Mouse (Mus musculus) liver, embryonic 11.5 days (tissue): ENCODE measurements around the gene Prss34. TPM values are rescaled to one million over a fixed set of nuclear protein-coding genes. Genes with fewer than 3 reads are reported as not detected.
A peak's percentile ranks its signal among the peaks of the same experiment; 100 is the strongest.

Experiments
- ATAC-seq: fragments of 200-750 bp; cut with Nextera tagmentation; replicated peaks from 2 replicates; pipeline ENCODE4 v1.8.0; 2017; ENCODE audit warnings: moderate number of reproducible peaks, mild to moderate bottlenecking, moderate TSS enrichment, moderate library complexity; ENCODE audit not compliant: low FRiP score
- DNase-seq: peaks from one replicate; pipeline ENCODE4 v3.0.0-alpha.2; 2017; ENCODE audit warnings: low spot score
- H3K27ac ChIP-seq: fragments of 300-500 bp; sonication (generic); 2 replicates; pipeline ENCODE4 v1.5.1; 2014; ENCODE audit warnings: mild to moderate bottlenecking, low read depth, low read length, control low read depth
- H3K27me3 ChIP-seq: fragments of 300-500 bp; sonication (generic); replicated peaks from 2 replicates; pipeline ENCODE4 v1.6.1; 2014; ENCODE audit warnings: low read length, mixed read lengths; ENCODE audit not compliant: control insufficient read depth, insufficient read depth
- H3K36me3 ChIP-seq: fragments of 300-500 bp; sonication (generic); 2 replicates; pipeline ENCODE4 v1.6.1; 2014; ENCODE audit warnings: mild to moderate bottlenecking, low read length, moderate library complexity, mixed read lengths; ENCODE audit not compliant: control insufficient read depth, insufficient read depth
- H3K4me1 ChIP-seq: fragments of 300-500 bp; sonication (generic); replicated peaks from 2 replicates; pipeline ENCODE4 v1.6.1; 2014; ENCODE audit warnings: low read length, mixed read lengths; ENCODE audit not compliant: control insufficient read depth, insufficient read depth
- H3K4me2 ChIP-seq: fragments of 300-500 bp; sonication (generic); 2 replicates; pipeline ENCODE4 v1.6.1; 2014; ENCODE audit warnings: mild to moderate bottlenecking, control low read depth, moderate library complexity
- H3K4me3 ChIP-seq: fragments of 300-500 bp; sonication (generic); 2 replicates; pipeline ENCODE4 v1.5.1; 2014; ENCODE audit warnings: low read depth, low read length, control low read depth
- H3K9ac ChIP-seq: fragments of 300-500 bp; sonication (generic); 2 replicates; pipeline ENCODE4 v1.6.1; 2014; ENCODE audit warnings: low read depth, low read length, control low read depth
- H3K9me3 ChIP-seq: fragments of 300-500 bp; sonication (generic); 2 replicates; pipeline ENCODE4 v1.6.1; 2016; ENCODE audit warnings: low read length, inconsistent platforms, mixed read lengths; ENCODE audit not compliant: control insufficient read depth
- WGBS: fragments of 180-500 bp; shearing (Covaris S2); extraction: QIAGEN DNeasy Blood & Tissue Kit; methylation state at CpG from one replicate; pipeline ENCODE4 v1.1.7; 2014; 5-methylcytosine and 5-hydroxymethylcytosine counted together
- polyA plus RNA-seq: library from polyadenylated mRNA; unstranded; fragments of >200 nt; fragmentation: Nextera tagmentation; extraction: Ambion mirVana; gene quantifications from 2 replicates; pipeline ENCODE4 v1.2.1, GENCODE M21; 2014

Gene Prss34
- polyA plus RNA-seq, 1 experiment from 2014 or later: not detected

GRCm38 (mm10) chr17:25333943-25334342 is 35.7 kb downstream of the Prss34 start:
- Histone ChIP-seq H3K9ac (no peak overlapping the region), H3K4me2 (no peak overlapping the region), H3K36me3 (no peaks in the 10 kb centered on the region), H3K4me3 (no peak overlapping the region), H3K27ac (no peak overlapping the region), H3K9me3 (no peaks in the 10 kb centered on the region), H3K27me3 (peaks cover 5% of the 10 kb centered on the region), H3K4me1 (no peaks in the 10 kb centered on the region)
- no peak for ATAC-seq
- 3% methylated on average over 8 of the region's 8 CpGs for WGBS
- DNase-seq: peak; percentile 57

- H3K4me3 ChIP-seq: no peak overlapping the region
- H3K27me3 ChIP-seq: no peaks in the 10 kb centered on the region; the same call in none of the 2 replicates
- WGBS: 70% methylated on average over 4 of the region's 4 CpGs
- no peak overlapping the region for H3K9ac ChIP-seq
- DNase-seq (no peak), ATAC-seq (peak; percentile 43; the same call in 1 of the 2 replicates)
- no peaks in the 10 kb centered on the region for H3K9me3 ChIP-seq
- H3K27ac ChIP-seq: peak overlapping the region; percentile 64
- no peaks in the 10 kb centered on the region for H3K4me1 ChIP-seq
- H3K36me3 ChIP-seq: no peaks in the 10 kb centered on the region
- H3K4me2 ChIP-seq: no peak overlapping the region
These were observed 40.0 kb downstream of the Prss34 start for GRCm38 (mm10) chr17:25338218-25338617.

GRCm38 (mm10) chr17:25340003-25340402 is 41.8 kb downstream of the Prss34 start:
- Histone ChIP-seq H3K9me3 (no peaks in the 10 kb centered on the region), H3K36me3 (no peaks in the 10 kb centered on the region), H3K4me3 (no peak overlapping the region), H3K4me2 (no peak overlapping the region), H3K27me3 (no peaks in the 10 kb centered on the region; the same call in none of the 2 replicates), H3K4me1 (no peaks in the 10 kb centered on the region), H3K27ac (no peak overlapping the region), H3K9ac (no peak overlapping the region)
- 73% methylated on average over 6 of the region's 6 CpGs for WGBS
- ATAC-seq: no peak
- no peak for DNase-seq

- DNase-seq: no peak
- Histone ChIP-seq H3K4me1 (no peaks in the 10 kb centered on the region), H3K4me3 (no peak overlapping the region), H3K4me2 (no peak overlapping the region; the same call in 1 of the 2 replicates), H3K36me3 (no peaks in the 10 kb centered on the region), H3K9me3 (no peaks in the 10 kb centered on the region), H3K27ac (peak overlapping the region; percentile 43), H3K27me3 (no peaks in the 10 kb centered on the region; the same call in 1 of the 2 replicates), H3K9ac (no peak overlapping the region)
- WGBS: 46% methylated on average over 3 of the region's 3 CpGs
- ATAC-seq: no peak; the same call in 1 of the 2 replicates
These were observed 43.3 kb downstream of the Prss34 start for GRCm38 (mm10) chr17:25341490-25341889.

GRCm38 (mm10) chr17:25345462-25345861 is 47.3 kb downstream of the Prss34 start, which contains the start of gene Tpsab1:
Tpsab1 (minus strand) TSS chr17:25345562.
- Histone ChIP-seq H3K27me3 (no peaks in the 10 kb centered on the region), H3K9ac (no peak within 1 kb of the TSS), H3K36me3 (no peaks in the 10 kb centered on the region), H3K4me3 (no peak within 1 kb of the TSS), H3K4me2 (no peak within 1 kb of the TSS), H3K9me3 (no peaks in the 10 kb centered on the region), H3K4me1 (no peaks in the 10 kb centered on the region), H3K27ac (no peak within 1 kb of the TSS)
- ATAC-seq (no peak), DNase-seq (no peak)
- WGBS: 81% methylated on average over 4 of the region's 4 CpGs

Other genes with a start within 250 kb of the Prss34 start
- gene Tmem204, start 214.8 kb upstream of the Prss34 start, polyA plus RNA-seq: 8.5 and 10.1 TPM in 2 replicates
- 46.2 and 49.6 TPM in 2 replicates for gene Telo2, start 182.4 kb upstream of the Prss34 start, polyA plus RNA-seq
- not detected in 2 replicates for gene Ptx4, start 177.6 kb upstream of the Prss34 start, polyA plus RNA-seq
- gene Clcn7, start 165.0 kb upstream of the Prss34 start, polyA plus RNA-seq: 18.7 and 19.7 TPM in 2 replicates
- 0.11 and 0.14 TPM in 2 replicates for gene Ccdc154, start 135.9 kb upstream of the Prss34 start, polyA plus RNA-seq
- not detected in 2 replicates for gene Gm38655, start 122.9 kb upstream of the Prss34 start, polyA plus RNA-seq
- 42.5 and 47.8 TPM in 2 replicates for gene BC003965, start 113.8 kb upstream of the Prss34 start, polyA plus RNA-seq
- 11.5 and 11.7 TPM in 2 replicates for gene Unkl, start 110.0 kb upstream of the Prss34 start, polyA plus RNA-seq
- 29.0 and 30.8 TPM in 2 replicates for gene Gnptg, start 58.3 kb upstream of the Prss34 start, polyA plus RNA-seq
- gene Tsr3, start 58.2 kb upstream of the Prss34 start, polyA plus RNA-seq: 49.3 and 51.1 TPM in 2 replicates
- gene Baiap3, start 42.0 kb upstream of the Prss34 start, polyA plus RNA-seq: 0.60 and 0.83 TPM in 2 replicates
- 621 and 624 TPM in 2 replicates for gene Ube2i, start 23.8 kb upstream of the Prss34 start, polyA plus RNA-seq
- not detected in 2 replicates for gene Prss28, start 10.3 kb downstream of the Prss34 start, polyA plus RNA-seq
- not detected in 2 replicates for gene Prss29, start 20.3 kb downstream of the Prss34 start, polyA plus RNA-seq
- not detected in 2 replicates for gene Tpsab1, start 47.2 kb downstream of the Prss34 start, polyA plus RNA-seq
- 0.22 and 0.25 TPM in 2 replicates for gene Tpsb2, start 67.9 kb downstream of the Prss34 start, polyA plus RNA-seq
- 0.81 and 1.1 TPM in 2 replicates for gene Tpsg1, start 70.9 kb downstream of the Prss34 start, polyA plus RNA-seq
- 2.6 and 3.2 TPM in 2 replicates for gene Cacna1h, start 135.4 kb downstream of the Prss34 start, polyA plus RNA-seq
- gene Tekt4, start 156.2 kb downstream of the Prss34 start, polyA plus RNA-seq: not detected in 2 replicates
- gene Sstr5, start 198.9 kb downstream of the Prss34 start, polyA plus RNA-seq: not detected in 2 replicates